Mouse (Mus musculus) myocyte (in vitro differentiated cells): ENCODE data around the gene Adk. TPM values are rescaled to one million over a fixed set of nuclear protein-coding genes. Genes with fewer than 3 reads are reported as not detected.

Experiments
- H3K27me3 ChIP-seq: one replicate; pipeline ENCODE4 v1.6.1; 2011; ENCODE audit not compliant: control insufficient read depth, insufficient read depth, insufficient read length
- H3K36me3 ChIP-seq: one replicate; pipeline ENCODE4 v1.6.1; 2011; ENCODE audit not compliant: control insufficient read depth, insufficient read depth
- H3K4me2 ChIP-seq: one replicate; pipeline ENCODE4 v1.6.1; 2011; ENCODE audit warnings: low read depth, control low read depth
- H3K4me3 ChIP-seq: one replicate; pipeline ENCODE4 v1.5.1; 2011; ENCODE audit warnings: mild to moderate bottlenecking, control low read depth, moderate library complexity
- H3K79me2 ChIP-seq: one replicate; pipeline ENCODE4 v1.6.1; 2011; ENCODE audit not compliant: control insufficient read depth, insufficient read depth
- H3ac ChIP-seq: one replicate; pipeline ENCODE4 v1.6.1; 2011; ENCODE audit not compliant: control insufficient read depth, insufficient read length
- CEBPB ChIP-seq: IDR thresholded peaks from 2 replicates; pipeline ENCODE4 v1.6.1; 2011; ENCODE audit warnings: mild to moderate bottlenecking, moderate library complexity; ENCODE audit not compliant: poor library complexity, insufficient read depth, severe bottlenecking
- E2F4 ChIP-seq: IDR thresholded peaks from one replicate; pipeline ENCODE4 v1.6.1; 2011; ENCODE audit warnings: mild to moderate bottlenecking, control low read depth, moderate library complexity; ENCODE audit not compliant: insufficient read depth
- MAX ChIP-seq: IDR thresholded peaks from one replicate; pipeline ENCODE4 v1.6.1; 2011; ENCODE audit warnings: low read depth, mild to moderate bottlenecking, control low read depth
- MYOD1 ChIP-seq, 3 experiments: IDR thresholded peaks; one replicate each; pipeline ENCODE4 v1.6.1; 2011; ENCODE audit warnings: control low read depth in 2 of 3, low read depth in 2 of 3, mild to moderate bottlenecking in 2 of 3, moderate library complexity in 1 of 3; ENCODE audit not compliant: insufficient read length in 2 of 3, control insufficient read depth in 1 of 3
- MYOG ChIP-seq, 3 experiments: IDR thresholded peaks; one replicate each; pipeline ENCODE4 v1.6.1; 2011; ENCODE audit warnings: control low read depth in 2 of 3, low read depth in 2 of 3, mild to moderate bottlenecking in 2 of 3; ENCODE audit not compliant: insufficient read length in 2 of 3, control insufficient read depth in 1 of 3, insufficient read depth in 1 of 3
- POLR2A ChIP-seq: IDR thresholded peaks from one replicate; pipeline ENCODE4 v1.6.1; 2011; ENCODE audit warnings: low read depth, mild to moderate bottlenecking, control low read depth, moderate library complexity; ENCODE audit not compliant: insufficient read length
- POLR2AphosphoS2 ChIP-seq: IDR thresholded peaks from one replicate; pipeline ENCODE4 v1.6.1; 2011; ENCODE audit warnings: low read depth, control low read depth; ENCODE audit not compliant: insufficient read length
- REST ChIP-seq: IDR thresholded peaks from one replicate; pipeline ENCODE4 v1.6.1; 2011; ENCODE audit warnings: mild to moderate bottlenecking, control low read depth, moderate library complexity; ENCODE audit not compliant: insufficient read depth, insufficient read length
- SRF ChIP-seq: IDR thresholded peaks from one replicate; pipeline ENCODE4 v1.6.1; 2011; ENCODE audit warnings: low read depth; ENCODE audit not compliant: control insufficient read depth, insufficient read length
- TCF12 ChIP-seq: IDR thresholded peaks from one replicate; pipeline ENCODE4 v1.6.1; 2011; ENCODE audit warnings: mild to moderate bottlenecking, control low read depth; ENCODE audit not compliant: poor library complexity, insufficient read depth, severe bottlenecking
- TCF3 ChIP-seq: IDR thresholded peaks from one replicate; pipeline ENCODE4 v1.6.1; 2011; ENCODE audit warnings: low read depth, control low read depth; ENCODE audit not compliant: insufficient read length
- USF1 ChIP-seq: IDR thresholded peaks from one replicate; pipeline ENCODE4 v1.6.1; 2011; ENCODE audit warnings: low read depth, mild to moderate bottlenecking, control low read depth, moderate library complexity
- polyA plus RNA-seq: library from polyadenylated mRNA; unstranded; fragments of >200 nt; fragmentation: generic; extraction: Trizol; gene quantifications from one replicate; pipeline ENCODE4 v1.2.1, GENCODE M21; 2012; ENCODE audit warnings: missing spikeins

Adk gene
- polyA plus RNA-seq, 1 experiment = 37.2 TPM

- no peak overlapping the region for H3ac ChIP-seq
Observed at GRCm38 (mm10) chr14:21372689-21373088, 320.3 kb downstream of the Adk start.

GRCm38 (mm10) chr14:21383701-21384428 is 331.5 kb downstream of the Adk start:
- Histone ChIP-seq H3K79me2 (no peaks in the 10 kb centered on the region), H3K4me3 (no peak overlapping the region), H3K27me3 (no peaks in the 10 kb centered on the region), H3ac (no peak overlapping the region), H3K4me2 (no peak overlapping the region), H3K36me3 (no peaks in the 10 kb centered on the region)
- TF ChIP-seq E2F4 = no peak
- no peak for TF ChIP-seq POLR2A
- no peak for TF ChIP-seq USF1
- TF ChIP-seq CEBPB = no peak
- TF ChIP-seq TCF12 = no peak
- no peak for TF ChIP-seq TCF3
- TF ChIP-seq MAX = no peak
- no peak for TF ChIP-seq POLR2AphosphoS2
- TF ChIP-seq SRF = no peak
- TF ChIP-seq MYOG (IDR thresholded peaks at IDR 0.05; ENCODE audit: control insufficient read depth in 1 of 3, insufficient read depth in 1 of 3, insufficient read length in 2 of 3, low read depth in 2 of 3) = no peak
- TF ChIP-seq REST = no peak
- TF ChIP-seq MYOD1 (IDR thresholded peaks at IDR 0.05; ENCODE audit: control insufficient read depth in 1 of 3, insufficient read length in 2 of 3, low read depth in 2 of 3) = no peak

More at GRCm38 (mm10) chr14:21372689-21373088, 320.3 kb downstream of the Adk start:
- Histone ChIP-seq H3K79me2 (no peaks in the 10 kb centered on the region), H3K4me2 (no peak overlapping the region), H3K4me3 (no peak overlapping the region), H3K27me3 (no peaks in the 10 kb centered on the region), H3K36me3 (peaks cover 3% of the 10 kb centered on the region)
- TF ChIP-seq E2F4 (no peak), TCF12 (no peak), USF1 (no peak), TCF3 (no peak), SRF (no peak), MYOD1 (IDR thresholded peaks at IDR 0.05; ENCODE audit: control insufficient read depth in 1 of 3, insufficient read length in 2 of 3, low read depth in 2 of 3) (no peak), MYOG (IDR thresholded peaks at IDR 0.05; ENCODE audit: control insufficient read depth in 1 of 3, insufficient read depth in 1 of 3, insufficient read length in 2 of 3, low read depth in 2 of 3) (no peak), CEBPB (no peak), POLR2AphosphoS2 (no peak), REST (no peak)

GRCm38 (mm10) chr14:21399506-21399905 is 347.1 kb downstream of the Adk start:
- no peak overlapping the region for H3K4me2 ChIP-seq
- H3ac ChIP-seq = no peak overlapping the region
- no peaks in the 10 kb centered on the region for H3K36me3 ChIP-seq

GRCm38 (mm10) chr14:21402157-21402601 is 349.8 kb downstream of the Adk start:
- no peak overlapping the region for H3K4me2 ChIP-seq
- no peak overlapping the region for H3ac ChIP-seq
- H3K36me3 ChIP-seq = no peaks in the 10 kb centered on the region
- H3K4me3 ChIP-seq = no peak overlapping the region
- no peaks in the 10 kb centered on the region for H3K27me3 ChIP-seq
- TF ChIP-seq USF1 (no peak), TCF12 (no peak), MAX (no peak), MYOG (IDR thresholded peaks at IDR 0.05; ENCODE audit: control insufficient read depth in 1 of 3, insufficient read depth in 1 of 3, insufficient read length in 2 of 3, low read depth in 2 of 3) (no peak), POLR2A (no peak), SRF (no peak), MYOD1 (IDR thresholded peaks at IDR 0.05; ENCODE audit: control insufficient read depth in 1 of 3, insufficient read length in 2 of 3, low read depth in 2 of 3) (no peak), POLR2AphosphoS2 (no peak), CEBPB (no peak), TCF3 (no peak), REST (no peak), E2F4 (no peak)
- no peaks in the 10 kb centered on the region for H3K79me2 ChIP-seq

More at GRCm38 (mm10) chr14:21399506-21399905, 347.1 kb downstream of the Adk start:
- TF ChIP-seq CEBPB (no peak), USF1 (no peak), MYOG (IDR thresholded peaks at IDR 0.05; ENCODE audit: control insufficient read depth in 1 of 3, insufficient read depth in 1 of 3, insufficient read length in 2 of 3, low read depth in 2 of 3) (no peak), TCF3 (no peak), MAX (no peak), TCF12 (no peak), SRF (no peak), REST (no peak), POLR2AphosphoS2 (no peak), E2F4 (no peak), POLR2A (no peak), MYOD1 (IDR thresholded peaks at IDR 0.05; ENCODE audit: control insufficient read depth in 1 of 3, insufficient read length in 2 of 3, low read depth in 2 of 3) (no peak)
- no peak overlapping the region for H3K4me3 ChIP-seq
- no peaks in the 10 kb centered on the region for H3K27me3 ChIP-seq
- H3K79me2 ChIP-seq = no peaks in the 10 kb centered on the region
